Mouse (Mus musculus): ENCODE results near the gene Serpinb9. TPM values are rescaled to one million over a fixed set of nuclear protein-coding genes. Genes with fewer than 3 reads are reported as not detected.
A peak's percentile ranks its signal among the peaks of the same experiment; 100 is the strongest.

The Serpinb9 gene
- polyA plus RNA-seq, 1 experiment from 2014 or later, result 1.3 TPM

GRCm38 (mm10) chr13:32993152-32993893 is 9.7 kb upstream of the Serpinb9 start:
- no peak overlapping the region for H3K4me2 ChIP-seq (ENCODE audit: low read length)
- no peaks in the 10 kb centered on the region for H3K36me3 ChIP-seq (ENCODE audit: control insufficient read depth, insufficient read depth, low read length)
- H3K9me3 ChIP-seq (replicated peaks; ENCODE audit: control insufficient read depth, low read length), result no peaks in the 10 kb centered on the region
- 82% methylated on average over 10 of the region's 10 CpGs for WGBS
- ATAC-seq (no peak), DNase-seq (ENCODE audit: low spot score) (no peak)
- H3K9ac ChIP-seq (ENCODE audit: low read length), result no peak overlapping the region
- H3K4me1 ChIP-seq (ENCODE audit: control insufficient read depth, insufficient read depth, low read length), result no peaks in the 10 kb centered on the region
- H3K27ac ChIP-seq (ENCODE audit: low read depth, low read length), result no peak overlapping the region
- no peaks in the 10 kb centered on the region for H3K27me3 ChIP-seq (replicated peaks; ENCODE audit: control insufficient read depth, insufficient read depth, low read length)
- no peak overlapping the region for H3K4me3 ChIP-seq (ENCODE audit: low read depth, low read length)

DNA sequence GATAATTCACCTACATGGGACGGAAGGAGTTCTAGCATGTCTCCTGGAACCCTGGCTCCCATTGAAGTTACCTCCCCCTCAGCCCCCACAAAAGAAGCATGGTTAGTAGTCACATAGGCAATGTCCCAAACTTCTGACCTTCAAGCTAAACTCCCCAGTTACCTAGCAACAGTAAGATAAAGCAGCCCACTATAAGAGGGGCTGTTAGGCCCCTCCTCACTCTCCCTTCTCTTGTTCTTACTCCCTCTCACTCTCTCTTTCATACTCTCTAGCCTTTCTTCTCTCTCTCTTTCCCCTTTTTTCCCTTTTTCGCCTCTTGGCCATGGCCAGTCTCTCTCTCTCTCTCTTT is 9.2 kb upstream of the Serpinb9 start:
- Histone ChIP-seq H3K27me3 (replicated peaks; ENCODE audit: control insufficient read depth, insufficient read depth, low read length) (no peaks in the 10 kb centered on the region), H3K9me3 (replicated peaks; ENCODE audit: control insufficient read depth, low read length) (no peaks in the 10 kb centered on the region), H3K4me3 (ENCODE audit: low read depth, low read length) (no peak overlapping the region), H3K36me3 (ENCODE audit: control insufficient read depth, insufficient read depth, low read length) (no peaks in the 10 kb centered on the region), H3K4me1 (ENCODE audit: control insufficient read depth, insufficient read depth, low read length) (no peaks in the 10 kb centered on the region), H3K27ac (ENCODE audit: low read depth, low read length) (no peak overlapping the region), H3K4me2 (ENCODE audit: low read length) (no peak overlapping the region), H3K9ac (ENCODE audit: low read length) (no peak overlapping the region)
- WGBS, result 82% methylated on average over 2 of the region's 2 CpGs
- no peak for ATAC-seq
- DNase-seq (ENCODE audit: low spot score), result no peak

- H3K4me1 ChIP-seq (ENCODE audit: control insufficient read depth, insufficient read depth, low read length), result no peaks in the 10 kb centered on the region
- no peaks in the 10 kb centered on the region for H3K9me3 ChIP-seq (replicated peaks; ENCODE audit: control insufficient read depth, low read length)
- no peak overlapping the region for H3K4me2 ChIP-seq (ENCODE audit: low read length)
- no peaks in the 10 kb centered on the region for H3K27me3 ChIP-seq (replicated peaks; ENCODE audit: control insufficient read depth, insufficient read depth, low read length)
- no peaks in the 10 kb centered on the region for H3K36me3 ChIP-seq (ENCODE audit: control insufficient read depth, insufficient read depth, low read length)
- no peak for DNase-seq (ENCODE audit: low spot score)
- no peak overlapping the region for H3K9ac ChIP-seq (ENCODE audit: low read length)
- H3K27ac ChIP-seq (ENCODE audit: low read depth, low read length), result no peak overlapping the region
- no peak overlapping the region for H3K4me3 ChIP-seq (ENCODE audit: low read depth, low read length)
- ATAC-seq, result no peak
- WGBS, result 85% methylated on average over 4 of the region's 4 CpGs
Measured at GRCm38 (mm10) chr13:32995051-32995450, 8.0 kb upstream of the Serpinb9 start.

- WGBS, result 88% methylated on average over 5 of the region's 5 CpGs
- no peaks in the 10 kb centered on the region for H3K4me1 ChIP-seq (ENCODE audit: control insufficient read depth, insufficient read depth, low read length)
- H3K9ac ChIP-seq (ENCODE audit: low read length), result no peak overlapping the region
- ATAC-seq (no peak), DNase-seq (ENCODE audit: low spot score) (no peak)
- no peak overlapping the region for H3K4me3 ChIP-seq (ENCODE audit: low read depth, low read length)
- H3K9me3 ChIP-seq (replicated peaks; ENCODE audit: control insufficient read depth, low read length), result no peaks in the 10 kb centered on the region
- no peaks in the 10 kb centered on the region for H3K36me3 ChIP-seq (ENCODE audit: control insufficient read depth, insufficient read depth, low read length)
- no peak overlapping the region for H3K4me2 ChIP-seq (ENCODE audit: low read length)
- no peak overlapping the region for H3K27ac ChIP-seq (ENCODE audit: low read depth, low read length)
- H3K27me3 ChIP-seq (replicated peaks; ENCODE audit: control insufficient read depth, insufficient read depth, low read length), result no peaks in the 10 kb centered on the region
Measured at GRCm38 (mm10) chr13:33001341-33001740, 1.7 kb upstream of the Serpinb9 start.

DNA sequence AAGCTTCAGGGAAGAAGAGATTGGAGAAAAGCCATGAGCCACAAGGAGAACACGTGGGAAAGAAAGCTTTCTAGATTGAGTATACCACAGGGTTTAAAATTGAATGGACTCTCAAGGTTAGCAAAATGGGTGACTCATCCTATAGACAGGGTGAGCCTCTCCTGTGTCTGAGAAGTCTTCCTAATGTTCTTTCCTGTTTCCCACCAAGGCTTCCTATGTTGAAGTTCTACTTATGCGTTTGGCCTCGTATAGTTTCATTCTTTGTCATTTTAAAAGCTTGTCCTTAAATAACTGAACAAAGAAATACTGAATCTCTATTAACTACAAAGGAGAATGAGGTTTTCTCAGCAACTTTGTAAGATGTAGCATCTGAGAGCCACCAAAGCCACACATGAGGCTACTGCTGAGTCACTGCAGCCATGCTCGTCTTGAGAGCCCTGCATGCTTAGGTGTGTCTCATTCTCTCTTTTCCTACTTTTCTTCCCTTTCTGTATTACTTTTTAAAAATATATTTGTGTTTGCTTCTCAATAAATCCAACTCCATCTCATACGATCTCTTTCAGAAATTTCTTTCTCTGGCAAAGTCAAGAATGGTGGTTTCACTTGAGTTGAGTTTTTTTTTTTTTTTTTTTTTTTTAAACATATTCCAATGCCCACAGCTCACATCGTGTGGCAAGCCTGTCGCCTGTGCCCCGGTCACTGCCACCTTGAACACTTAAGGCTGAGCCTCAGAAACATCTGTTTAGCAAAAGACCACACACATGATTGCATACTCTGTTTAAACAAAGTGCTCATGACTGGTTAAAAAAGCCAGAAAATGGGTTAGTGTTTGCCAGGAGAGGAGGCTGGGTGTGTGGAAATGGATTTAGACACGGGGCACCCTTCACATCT is 718 bp downstream of the Serpinb9 start:
- peak overlapping the region; percentile 39 for H3K4me2 ChIP-seq (ENCODE audit: low read length)
- no peaks in the 10 kb centered on the region for H3K27me3 ChIP-seq (replicated peaks; ENCODE audit: control insufficient read depth, insufficient read depth, low read length)
- peak overlapping the region; percentile 47; the same call in 1 of the 2 replicates for H3K9ac ChIP-seq (ENCODE audit: low read length)
- DNase-seq (ENCODE audit: low spot score) (no peak), ATAC-seq (no peak)
- no peak overlapping the region for H3K27ac ChIP-seq (ENCODE audit: low read depth, low read length)
- H3K9me3 ChIP-seq (replicated peaks; ENCODE audit: control insufficient read depth, low read length), result no peaks in the 10 kb centered on the region
- H3K4me3 ChIP-seq (ENCODE audit: low read depth, low read length), result peak overlapping the region; percentile 16; the same call in 1 of the 2 replicates
- WGBS, result 72% methylated on average over 9 of the region's 9 CpGs
- no peaks in the 10 kb centered on the region for H3K4me1 ChIP-seq (ENCODE audit: control insufficient read depth, insufficient read depth, low read length)
- no peaks in the 10 kb centered on the region for H3K36me3 ChIP-seq (ENCODE audit: control insufficient read depth, insufficient read depth, low read length)

DNA sequence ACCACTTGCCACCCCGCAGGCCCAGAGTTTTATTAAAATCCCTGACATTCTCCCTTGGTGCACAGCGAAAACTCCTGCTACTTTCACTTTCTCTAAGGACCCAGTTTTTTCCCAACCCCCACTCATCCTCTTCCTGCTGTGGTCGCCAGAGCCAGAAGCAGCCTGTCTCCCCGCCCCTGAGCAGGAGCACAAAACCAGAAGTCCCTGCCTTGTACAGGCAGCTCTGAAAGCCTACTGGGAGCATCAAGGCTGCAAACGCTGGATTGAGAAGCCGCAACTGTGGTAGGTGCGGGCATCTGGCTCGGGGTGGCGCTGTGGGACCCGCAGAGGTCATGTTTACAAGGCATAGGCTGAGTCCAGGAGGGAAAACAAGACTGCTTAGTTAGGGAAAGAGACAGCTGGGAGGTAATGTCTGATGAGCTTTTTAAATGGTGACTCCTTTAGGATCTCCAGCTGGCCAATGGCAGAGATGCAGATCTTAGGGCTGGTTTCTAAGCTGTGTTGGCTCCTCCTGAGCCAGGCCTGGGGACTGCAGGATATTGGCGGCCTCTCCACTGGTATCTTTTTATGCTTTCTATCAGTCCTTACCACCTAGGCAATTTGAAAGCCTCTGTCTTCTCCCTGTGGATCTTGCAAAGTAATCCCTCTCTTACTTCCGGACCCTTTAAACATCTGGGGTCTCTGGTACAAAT is 1.5 kb downstream of the Serpinb9 start:
- H3K9ac ChIP-seq (ENCODE audit: low read length), result peak overlapping the region; percentile 47; the same call in 1 of the 2 replicates
- 23% methylated on average over 12 of the region's 12 CpGs for WGBS
- H3K27ac ChIP-seq (ENCODE audit: low read depth, low read length), result no peak overlapping the region
- H3K36me3 ChIP-seq (ENCODE audit: control insufficient read depth, insufficient read depth, low read length), result no peaks in the 10 kb centered on the region
- H3K27me3 ChIP-seq (replicated peaks; ENCODE audit: control insufficient read depth, insufficient read depth, low read length), result no peaks in the 10 kb centered on the region
- H3K9me3 ChIP-seq (replicated peaks; ENCODE audit: control insufficient read depth, low read length), result no peaks in the 10 kb centered on the region
- ATAC-seq (peak; percentile 61; the same call in 1 of the 2 replicates), DNase-seq (ENCODE audit: low spot score) (peak; percentile 42)
- H3K4me3 ChIP-seq (ENCODE audit: low read depth, low read length), result peak overlapping the region; percentile 16
- H3K4me1 ChIP-seq (ENCODE audit: control insufficient read depth, insufficient read depth, low read length), result no peaks in the 10 kb centered on the region
- H3K4me2 ChIP-seq (ENCODE audit: low read length), result peak overlapping the region; percentile 39

DNA sequence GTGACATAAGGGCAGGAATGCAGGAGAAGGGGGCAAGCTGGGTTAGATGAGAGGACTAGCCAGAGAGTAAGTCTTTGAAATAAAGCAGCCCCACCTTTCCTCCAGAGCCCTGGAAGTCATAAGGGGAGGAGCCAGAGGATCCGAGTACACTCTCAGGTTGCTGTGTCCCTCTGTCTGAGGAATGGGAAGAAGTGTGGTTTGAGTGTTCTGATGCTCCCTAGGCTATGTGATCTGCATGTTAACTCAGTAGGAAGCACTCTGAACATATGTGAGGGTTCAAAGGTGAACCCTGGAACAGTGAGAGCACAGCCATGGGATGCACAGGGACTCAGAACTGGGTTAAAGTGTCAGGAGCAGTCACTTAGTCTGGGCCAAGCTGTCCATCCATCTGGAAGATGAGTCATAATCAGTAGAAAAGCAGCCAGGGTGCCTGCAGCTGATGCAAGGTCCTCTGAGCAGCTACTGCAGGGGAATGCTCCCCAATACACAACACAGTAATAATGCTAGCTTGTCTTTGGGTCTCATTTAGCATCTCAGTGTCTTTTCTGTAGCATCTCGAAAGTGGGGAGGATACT is 2.5 kb downstream of the Serpinb9 start:
- DNase-seq (ENCODE audit: low spot score) (no peak), ATAC-seq (no peak)
- Histone ChIP-seq H3K4me1 (ENCODE audit: control insufficient read depth, insufficient read depth, low read length) (no peaks in the 10 kb centered on the region), H3K9ac (ENCODE audit: low read length) (no peak overlapping the region), H3K4me3 (ENCODE audit: low read depth, low read length) (no peak overlapping the region), H3K9me3 (replicated peaks; ENCODE audit: control insufficient read depth, low read length) (no peaks in the 10 kb centered on the region), H3K36me3 (ENCODE audit: control insufficient read depth, insufficient read depth, low read length) (no peaks in the 10 kb centered on the region), H3K27ac (ENCODE audit: low read depth, low read length) (no peak overlapping the region), H3K4me2 (ENCODE audit: low read length) (no peak overlapping the region), H3K27me3 (replicated peaks; ENCODE audit: control insufficient read depth, insufficient read depth, low read length) (no peaks in the 10 kb centered on the region)
- 72% methylated on average over 2 of the region's 2 CpGs for WGBS

GRCm38 (mm10) chr13:33006555-33006954 is 3.5 kb downstream of the Serpinb9 start:
- Histone ChIP-seq H3K9ac (ENCODE audit: low read length) (no peak overlapping the region), H3K27me3 (replicated peaks; ENCODE audit: control insufficient read depth, insufficient read depth, low read length) (no peaks in the 10 kb centered on the region), H3K27ac (ENCODE audit: low read depth, low read length) (no peak overlapping the region), H3K4me3 (ENCODE audit: low read depth, low read length) (no peak overlapping the region), H3K36me3 (ENCODE audit: control insufficient read depth, insufficient read depth, low read length) (no peaks in the 10 kb centered on the region), H3K4me2 (ENCODE audit: low read length) (no peak overlapping the region), H3K9me3 (replicated peaks; ENCODE audit: control insufficient read depth, low read length) (no peaks in the 10 kb centered on the region), H3K4me1 (ENCODE audit: control insufficient read depth, insufficient read depth, low read length) (no peaks in the 10 kb centered on the region)
- ATAC-seq, result no peak
- no peak for DNase-seq (ENCODE audit: low spot score)
- 86% methylated on average over 3 of the region's 3 CpGs for WGBS
